Mouse (Mus musculus): ENCODE measurements around the gene Eogt. TPM values are rescaled to one million over a fixed set of nuclear protein-coding genes. Genes with fewer than 3 reads are reported as not detected.

The Eogt gene
- 10 to 100 TPM; 23.5 to 27.1 TPM for total RNA-seq (2021)

- DNase-seq (ENCODE audit: extremely low spot score in 1 of 2, low spot score in 1 of 2): peak; percentile 62 to 74
These were observed at the start of gene Eogt for GRCm38 (mm10) chr6:97148383-97149251. Eogt (minus strand) TSS chr6:97149182.

- no peak for DNase-seq (ENCODE audit: extremely low spot score in 1 of 2, low spot score in 1 of 2)
These were observed 30.4 kb upstream of the Eogt start for GRCm38 (mm10) chr6:97179367-97179828.

- peak; percentile 90 to 94 for DNase-seq (ENCODE audit: extremely low spot score in 1 of 2, low spot score in 1 of 2)
These were observed 29.7 kb upstream of the Eogt start, which contains the start of gene Tmf1 for GRCm38 (mm10) chr6:97178491-97179366. Tmf1 (minus strand) TSS chr6:97179122.

- no peak for DNase-seq (ENCODE audit: extremely low spot score in 1 of 2, low spot score in 1 of 2)
These were observed 26.7 kb upstream of the Eogt start for GRCm38 (mm10) chr6:97175716-97176115.

- DNase-seq (ENCODE audit: extremely low spot score in 1 of 2, low spot score in 1 of 2): no peak
These were observed 1.2 kb upstream of the Eogt start for GRCm38 (mm10) chr6:97150156-97150555.

- DNase-seq (ENCODE audit: extremely low spot score in 1 of 2, low spot score in 1 of 2): no peak
These were observed 739 bp upstream of the Eogt start for GRCm38 (mm10) chr6:97149721-97150120.

GRCm38 (mm10) chr6:97147755-97148382, 1.1 kb downstream of the Eogt start:
- DNase-seq (ENCODE audit: extremely low spot score in 1 of 2, low spot score in 1 of 2): peak in 1 of 2 experiments; percentile 35

GRCm38 (mm10) chr6:97145156-97145555, 3.8 kb downstream of the Eogt start:
- DNase-seq (ENCODE audit: extremely low spot score in 1 of 2, low spot score in 1 of 2): no peak

GRCm38 (mm10) chr6:97144359-97144758, 4.6 kb downstream of the Eogt start:
- DNase-seq (ENCODE audit: extremely low spot score in 1 of 2, low spot score in 1 of 2): no peak

- no peak for DNase-seq (ENCODE audit: extremely low spot score in 1 of 2, low spot score in 1 of 2)
These were observed 6.4 kb downstream of the Eogt start for GRCm38 (mm10) chr6:97142611-97143010.

- no peak for DNase-seq (ENCODE audit: extremely low spot score in 1 of 2, low spot score in 1 of 2)
These were observed 7.2 kb downstream of the Eogt start for GRCm38 (mm10) chr6:97141811-97142210.

- no peak for DNase-seq (ENCODE audit: extremely low spot score in 1 of 2, low spot score in 1 of 2)
These were observed 16.2 kb downstream of the Eogt start for GRCm38 (mm10) chr6:97132707-97133303.

- DNase-seq (ENCODE audit: extremely low spot score in 1 of 2, low spot score in 1 of 2): no peak
These were observed 17.2 kb downstream of the Eogt start for GRCm38 (mm10) chr6:97131808-97132207.

- DNase-seq (ENCODE audit: extremely low spot score in 1 of 2, low spot score in 1 of 2): no peak
These were observed 18.0 kb downstream of the Eogt start for GRCm38 (mm10) chr6:97130979-97131378.

- no peak for DNase-seq (ENCODE audit: extremely low spot score in 1 of 2, low spot score in 1 of 2)
These were observed 24.5 kb downstream of the Eogt start for GRCm38 (mm10) chr6:97124336-97125010.

- no peak for DNase-seq (ENCODE audit: extremely low spot score in 1 of 2, low spot score in 1 of 2)
These were observed 28.1 kb downstream of the Eogt start for GRCm38 (mm10) chr6:97120922-97121321.

GRCm38 (mm10) chr6:97118327-97118726, 30.7 kb downstream of the Eogt start:
- no peak for DNase-seq (ENCODE audit: extremely low spot score in 1 of 2, low spot score in 1 of 2)

GRCm38 (mm10) chr6:97116896-97117295, 32.1 kb downstream of the Eogt start:
- no peak for DNase-seq (ENCODE audit: extremely low spot score in 1 of 2, low spot score in 1 of 2)

- no peak for DNase-seq (ENCODE audit: extremely low spot score in 1 of 2, low spot score in 1 of 2)
These were observed 34.2 kb downstream of the Eogt start for GRCm38 (mm10) chr6:97114821-97115220.

GRCm38 (mm10) chr6:97112177-97112576, 36.8 kb downstream of the Eogt start:
- DNase-seq (ENCODE audit: extremely low spot score in 1 of 2, low spot score in 1 of 2): no peak

Measured in layer of hippocampus, postnatal 25 days (tissue).